Mouse (Mus musculus): ENCODE measurements around the gene Trnau1ap.

DNA sequence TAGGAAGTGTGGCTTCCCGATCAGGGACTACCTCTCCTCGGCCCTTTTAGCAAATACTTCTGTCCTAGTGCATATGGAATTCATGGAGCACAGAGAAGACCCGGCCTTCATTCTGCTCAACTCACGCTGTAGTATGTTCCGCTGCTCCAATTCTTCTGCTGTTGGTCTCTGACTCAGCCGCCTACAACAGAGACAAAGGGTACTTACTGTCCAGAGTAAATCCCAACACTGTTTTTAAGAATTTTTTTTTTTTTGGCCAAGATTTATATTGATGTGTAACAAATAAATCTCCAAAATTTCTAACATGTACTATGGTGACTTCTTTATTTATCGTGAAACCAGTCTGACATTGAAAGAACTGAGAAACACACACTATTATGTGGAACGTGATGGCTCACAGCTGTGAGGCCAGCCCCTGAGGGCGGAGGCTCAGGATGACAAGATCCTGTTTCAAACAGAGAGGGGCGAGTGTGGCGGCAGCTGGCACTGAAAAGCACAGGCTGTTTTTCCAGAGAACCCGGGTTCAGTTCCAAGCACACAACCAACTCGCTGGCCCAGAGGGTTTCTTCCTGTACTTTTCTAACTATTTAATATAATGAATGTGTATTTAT, 36.2 kb upstream of the Trnau1ap start:
- TF ChIP-seq CTCF (IDR thresholded peaks at IDR 0.05; ENCODE audit: extremely low read depth, insufficient read depth, insufficient read length, insufficient replicate concordance), result no peak
- TF ChIP-seq POLR2A (IDR thresholded peaks at IDR 0.05; ENCODE audit: low read depth, low read length), result no peak

Measured in spleen, adult 2 months (tissue).